Mouse (Mus musculus) CH12.LX (cell line): Measurements from ENCODE around the gene Vps18. TPM values are rescaled to one million over a fixed set of nuclear protein-coding genes. Genes with fewer than 3 reads are reported as not detected.

Experiments
- DNase-seq: peaks from one replicate; pipeline ENCODE4 v3.0.0-alpha.2; 2013; ENCODE audit errors: extremely low read depth
- H3K27ac ChIP-seq: 2 replicates; pipeline ENCODE4 v1.5.1; 2012; ENCODE audit warnings: low read depth, mild to moderate bottlenecking, control low read depth, moderate library complexity; ENCODE audit not compliant: insufficient read depth
- H3K27me3 ChIP-seq: replicated peaks from 2 replicates; pipeline ENCODE3; 2012; ENCODE audit warnings: inconsistent platforms
- H3K36me3 ChIP-seq, 2 experiments: replicated peaks in 1 of 2; 2 replicates each; pipeline versions ENCODE3 to v1.6.1; 2012; ENCODE audit warnings: inconsistent platforms in 1 of 2, low read length in 1 of 2, mild to moderate bottlenecking in 1 of 2, mixed read lengths in 1 of 2, moderate library complexity in 1 of 2; ENCODE audit not compliant: control insufficient read depth in 1 of 2, insufficient read depth in 1 of 2
- H3K4me1 ChIP-seq, 2 experiments: 2 replicates each; pipeline ENCODE4 v1.6.1; 2012; ENCODE audit warnings: inconsistent platforms in 1 of 2, moderate library complexity in 1 of 2; ENCODE audit not compliant: insufficient read depth in 2 of 2, control insufficient read depth in 1 of 2
- H3K4me2 ChIP-seq: 2 replicates; pipeline ENCODE4 v1.6.1; 2012; ENCODE audit warnings: low read depth, mild to moderate bottlenecking, control low read depth; ENCODE audit not compliant: poor library complexity, insufficient read depth, severe bottlenecking
- H3K4me3 ChIP-seq, 3 experiments: fragments of 150-350 bp in 1 of 3; sonication (generic) in 1 of 3; replicated peaks in 1 of 3; 2 replicates each; pipeline versions ENCODE3 to v1.5.1; 2011 to 2012; ENCODE audit warnings: low read depth in 2 of 3, low read length in 2 of 3, mild to moderate bottlenecking in 2 of 3, moderate library complexity in 2 of 3, control low read depth in 1 of 3, improper control_type of control experiment in 1 of 3, inconsistent platforms in 1 of 3, mixed read lengths in 1 of 3; ENCODE audit not compliant: poor library complexity in 1 of 3
- H3K79me2 ChIP-seq: replicated peaks from 2 replicates; pipeline ENCODE4 v1.6.1; 2012; ENCODE audit warnings: mild to moderate bottlenecking, moderate library complexity; ENCODE audit not compliant: control insufficient read depth, poor library complexity, insufficient read depth, severe bottlenecking; ENCODE audit errors: extremely low read depth
- H3K9ac ChIP-seq: 2 replicates; pipeline ENCODE4 v1.6.1; 2012; ENCODE audit warnings: low read depth, mild to moderate bottlenecking, control low read depth, moderate library complexity; ENCODE audit not compliant: insufficient read depth
- H3K9me3 ChIP-seq: replicated peaks from 2 replicates; pipeline ENCODE3; 2012; ENCODE audit warnings: low read length, inconsistent platforms, mixed read lengths
- BHLHE40 ChIP-seq: IDR thresholded peaks from 2 replicates; pipeline ENCODE4 v1.6.1; 2011; ENCODE audit warnings: mild to moderate bottlenecking, low read depth, low read length, improper control_type of control experiment
- CHD1 ChIP-seq: IDR thresholded peaks from 2 replicates; pipeline ENCODE4 v1.6.1; 2012; ENCODE audit warnings: low read depth, low read length, improper control_type of control experiment, inconsistent platforms
- CHD2 ChIP-seq: IDR thresholded peaks from 2 replicates; pipeline ENCODE4 v1.6.1; 2011; ENCODE audit warnings: low read length, improper control_type of control experiment
- CTCF ChIP-seq, 2 experiments: IDR thresholded peaks in 1 of 2; conservative IDR thresholded peaks in 1 of 2; 2 replicates each; pipeline ENCODE4 v1.5.1; 2011 to 2012; ENCODE audit warnings: low read depth in 2 of 2, low read length in 2 of 2, improper control_type of control experiment in 1 of 2, inconsistent platforms in 1 of 2, mild to moderate bottlenecking in 1 of 2, moderate library complexity in 1 of 2
- MAX ChIP-seq: IDR thresholded peaks from 2 replicates; pipeline ENCODE4 v1.6.1; 2011; ENCODE audit warnings: low read length, improper control_type of control experiment
- MAZ ChIP-seq: IDR thresholded peaks from 2 replicates; pipeline ENCODE4 v1.6.1; 2012; ENCODE audit warnings: low read depth, mild to moderate bottlenecking, inconsistent platforms, low read length, improper control_type of control experiment, moderate library complexity
- MEF2A ChIP-seq: IDR thresholded peaks from 2 replicates; pipeline ENCODE4 v1.6.1; 2014; ENCODE audit warnings: low read depth, mild to moderate bottlenecking, inconsistent platforms, low read length, improper control_type of control experiment, borderline replicate concordance
- MXI1 ChIP-seq: IDR thresholded peaks from 2 replicates; pipeline ENCODE4 v1.6.1; 2011; ENCODE audit warnings: mild to moderate bottlenecking, low read depth, low read length, improper control_type of control experiment
- MYC ChIP-seq: IDR thresholded peaks from 2 replicates; pipeline ENCODE4 v1.6.1; 2011; ENCODE audit warnings: low read depth, mild to moderate bottlenecking, improper control_type of control experiment, low read length
- POLR2A ChIP-seq: IDR thresholded peaks from 2 replicates; pipeline ENCODE4 v1.6.1; 2011; ENCODE audit warnings: low read depth, mild to moderate bottlenecking, improper control_type of control experiment, low read length
- POLR2AphosphoS2 ChIP-seq: IDR thresholded peaks from 2 replicates; pipeline ENCODE4 v1.6.1; 2011; ENCODE audit warnings: low read depth, low read length, improper control_type of control experiment
- RAD21 ChIP-seq: IDR thresholded peaks from 2 replicates; pipeline ENCODE4 v1.6.1; 2011; ENCODE audit warnings: low read depth, mild to moderate bottlenecking, low read length, improper control_type of control experiment, moderate library complexity
- SIN3A ChIP-seq: IDR thresholded peaks from 2 replicates; pipeline ENCODE4 v1.6.1; 2012; ENCODE audit warnings: low read length, improper control_type of control experiment, inconsistent platforms
- SMC3 ChIP-seq: IDR thresholded peaks from 2 replicates; pipeline ENCODE4 v1.6.1; 2011; ENCODE audit warnings: low read depth, low read length, improper control_type of control experiment
- TCF12 ChIP-seq: IDR thresholded peaks from 2 replicates; pipeline ENCODE4 v1.6.1; 2014; ENCODE audit warnings: low read depth, mild to moderate bottlenecking, inconsistent platforms, low read length, improper control_type of control experiment
- UBTF ChIP-seq: IDR thresholded peaks from 2 replicates; pipeline ENCODE4 v1.6.1; 2012; ENCODE audit warnings: low read depth, mild to moderate bottlenecking, inconsistent platforms, low read length, improper control_type of control experiment, moderate library complexity
- USF1 ChIP-seq: IDR thresholded peaks from 2 replicates; pipeline ENCODE4 v1.6.1; 2014; ENCODE audit warnings: low read depth, mild to moderate bottlenecking, inconsistent platforms, low read length, improper control_type of control experiment
- ZKSCAN1 ChIP-seq: IDR thresholded peaks from 2 replicates; pipeline ENCODE4 v1.6.1; 2012; ENCODE audit warnings: low read depth, inconsistent platforms, low read length, improper control_type of control experiment, borderline replicate concordance
- ZMIZ1 ChIP-seq: IDR thresholded peaks from 2 replicates; pipeline ENCODE4 v1.6.1; 2012; ENCODE audit warnings: low read depth, mild to moderate bottlenecking, inconsistent platforms, low read length, improper control_type of control experiment
- ZNF384 ChIP-seq: IDR thresholded peaks from 2 replicates; pipeline ENCODE4 v1.6.1; 2012; ENCODE audit warnings: low read depth, low read length, improper control_type of control experiment, inconsistent platforms
- dilution Hi-C: fragments of 300-500 bp; cut with MboI; formaldehyde crosslinking; loops from 2 replicates; pipeline ENCODE4 v1.14.3; 2020; ENCODE audit warnings: low sequenced_read_pairs; ENCODE audit not compliant: extremely low pct_unique_long_range_greater_than_20kb, extremely low pct_ligation_motif_present
- in situ Hi-C: fragments of 300-500 bp; cut with MboI; formaldehyde crosslinking; loops from 3 replicates; pipeline ENCODE4 v1.14.3; 2019; ENCODE audit warnings: low sequenced_read_pairs, low pct_ligation_motif_present, low pct_unique_long_range_greater_than_20kb, mixed read lengths
- polyA plus RNA-seq: library from polyadenylated mRNA; unstranded; fragments of >175 nt; gene quantifications from 2 replicates; pipeline ENCODE4 v1.2.1, GENCODE M21; 2012; ENCODE audit warnings: low read depth; ENCODE audit not compliant: insufficient read length
- total RNA-seq, 2 experiments: library from RNA; depleted of rRNA; stranded (reverse); fragments of 300-350 nt in 1 of 2; fragments of >200 nt in 1 of 2; gene quantifications; 2 replicates each; pipeline ENCODE4 v1.2.3; 2012 to 2014

Vps18 gene
- total and polyA plus RNA-seq, 3 experiments: 8.7 to 17.9 (median 15.4) TPM

GRCm38 (mm10) chr2:119326161-119327101 is 37.9 kb downstream of the Vps18 start:
- DNase-seq: no peak
- Histone ChIP-seq H3K79me2 (no peaks in the 10 kb centered on the region), H3K4me2 (peak overlapping the region; percentile 96), H3K27me3 (peaks cover 64% of the 10 kb centered on the region), H3K4me3 (peak overlapping the region in 2 of 3 experiments; percentile 17 to 25), H3K4me1 (peaks cover 9 to 28% of the 10 kb centered on the region in 2 experiments), H3K9ac (no peak overlapping the region; the same call in 1 of the 2 replicates), H3K36me3 (no peaks in the 10 kb centered on the region), H3K27ac (no peak overlapping the region), H3K9me3 (peaks cover 15% of the 10 kb centered on the region)
- dilution Hi-C loops (no loop called here), in situ Hi-C loops (no loop called here)
- no peak for TF ChIP-seq BHLHE40
- no peak for TF ChIP-seq MYC
- peak; percentile 65; the same call in 1 of the 2 replicates for TF ChIP-seq UBTF
- peak; percentile 7; the same call in 1 of the 2 replicates for TF ChIP-seq SIN3A

DNA sequence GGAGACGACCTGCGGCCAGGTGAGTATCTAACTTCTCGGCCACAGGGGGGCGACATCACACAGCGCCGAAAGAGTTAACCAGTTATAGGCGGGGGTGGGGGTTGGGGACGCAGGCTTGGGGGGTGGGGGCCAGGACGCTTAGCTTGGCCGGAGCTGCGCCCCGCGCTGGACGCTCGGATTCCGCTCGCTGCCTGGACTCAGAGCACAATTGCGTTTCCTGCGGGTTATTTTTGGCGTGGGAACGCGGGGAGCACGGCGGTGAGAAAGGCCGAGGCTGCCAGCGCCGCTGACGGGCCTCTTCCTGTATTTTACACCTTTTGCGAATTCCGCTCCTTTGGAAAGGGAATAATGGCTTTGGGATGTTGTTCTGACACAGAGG is 38.6 kb downstream of the Vps18 start:
- peak overlapping the region; percentile 10 to 45 (median 37) for H3K4me3 ChIP-seq
- dilution Hi-C loops (no loop called here), in situ Hi-C loops (no loop called here)
- H3K27me3 ChIP-seq: peaks cover 69% of the 10 kb centered on the region
- H3K4me1 ChIP-seq: peaks cover 9 to 28% of the 10 kb centered on the region in 2 experiments
- H3K27ac ChIP-seq: no peak overlapping the region
- peaks cover 11% of the 10 kb centered on the region for H3K9me3 ChIP-seq
- TF ChIP-seq POLR2A (0 out of 2 replicates have a peak, but pooled peaks have one; percentile 19), SIN3A (peak; percentile 57; the same call in 1 of the 2 replicates), CHD2 (peak; percentile 62; the same call in 1 of the 2 replicates), RAD21 (peak; percentile 40), MAZ (0 out of 2 replicates have a peak, but pooled peaks have one; percentile 63), POLR2AphosphoS2 (no peak), SMC3 (peak; percentile 51), ZKSCAN1 (no peak), MAX (no peak), ZNF384 (no peak), ZMIZ1 (no peak), CHD1 (no peak), MEF2A (peak; percentile 53; the same call in 1 of the 2 replicates), USF1 (no peak), MXI1 (0 out of 2 replicates have a peak, but pooled peaks have one; percentile 27), CTCF (conservative IDR thresholded peaks at IDR 0.05 in 1 of 2, IDR thresholded peaks at IDR 0.05 in 1 of 2; ENCODE audit: low read depth in 2 of 2, low read length in 2 of 2) (peak in 1 of 2 experiments; percentile 68; a peak in 2 of 4 replicates), TCF12 (no peak)
- no peaks in the 10 kb centered on the region for H3K36me3 ChIP-seq
- no peak for DNase-seq
- peak overlapping the region; percentile 96 for H3K4me2 ChIP-seq
- no peaks in the 10 kb centered on the region for H3K79me2 ChIP-seq
- H3K9ac ChIP-seq: peak overlapping the region; percentile 27; the same call in 1 of the 2 replicates
